Mouse (Mus musculus) lung, postnatal 14 days (tissue): ENCODE data around the gene Acat2.
"Not testable (repeated sequence)": the region's sequence is repeated elsewhere in the genome, so short reads cannot be mapped to it uniquely, and the experiment has no call there.

Source experiments
- DNase-seq: peaks from one replicate; pipeline ENCODE4 v3.0.0; 2021

Gene Acat2

DNA sequence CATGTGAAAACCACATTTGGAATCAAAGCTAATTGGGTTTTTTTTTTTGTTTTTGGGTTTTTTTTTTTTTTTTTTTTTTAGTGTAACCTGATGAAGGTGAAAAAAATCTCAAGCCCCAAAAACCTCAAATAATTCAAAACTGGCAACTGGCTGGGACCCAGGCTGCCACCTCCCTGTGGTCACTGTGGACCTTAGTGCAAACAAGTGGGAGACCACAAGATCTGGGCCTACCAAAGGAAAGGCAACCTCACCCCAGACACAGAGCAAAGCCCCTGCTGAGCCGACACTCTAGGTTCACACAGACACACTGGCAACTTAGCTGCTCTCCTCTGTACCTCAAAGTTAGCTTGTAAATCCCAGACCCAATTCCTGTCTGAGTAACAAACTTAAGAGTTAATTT lies 56.2 kb downstream of the Acat2 start:
- no peak for DNase-seq

DNA sequence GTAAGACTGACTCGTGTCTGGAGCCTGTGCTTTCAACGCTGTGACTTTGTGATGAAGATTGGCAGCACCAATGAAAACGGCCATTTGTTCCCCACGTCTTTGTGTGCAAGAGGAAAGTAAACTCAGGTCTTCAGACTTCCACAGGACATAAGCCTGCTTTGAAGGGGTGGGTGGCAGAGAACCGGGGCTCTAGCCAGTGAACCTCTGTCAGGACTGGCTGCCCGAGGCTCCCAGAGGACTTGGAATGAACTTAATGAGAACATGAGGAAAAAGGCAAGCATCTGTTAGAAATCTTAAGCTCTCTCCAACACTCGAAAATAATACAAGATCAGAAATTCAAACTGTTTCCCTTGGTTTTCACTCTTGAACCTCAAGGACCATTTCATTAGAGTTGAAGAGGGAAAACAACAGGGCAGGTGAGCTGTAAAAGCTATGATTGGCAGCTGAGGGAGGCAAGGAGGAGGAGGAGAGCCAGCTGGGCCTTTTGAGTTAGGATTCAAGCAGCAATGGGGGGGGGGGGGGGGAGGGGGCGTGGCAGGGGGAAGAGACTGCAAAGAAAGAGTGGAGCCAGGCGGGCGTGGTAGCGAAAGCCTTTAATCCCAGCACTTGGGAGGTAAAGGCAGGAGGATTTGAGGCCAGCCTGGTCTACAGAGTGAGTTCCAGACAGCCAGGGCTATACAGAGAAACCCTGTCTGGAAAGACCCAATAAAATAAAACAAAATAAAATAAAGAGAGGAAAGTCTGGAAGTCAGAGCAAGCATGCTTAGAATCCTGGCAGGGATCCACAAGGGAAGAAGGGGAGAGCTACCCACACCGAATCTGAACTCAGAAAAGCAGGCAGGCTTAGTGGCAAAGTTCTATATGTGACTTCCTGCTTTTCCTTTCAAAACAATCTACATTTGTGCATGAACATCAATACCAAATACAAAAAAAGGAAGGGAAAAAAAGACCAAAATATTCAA lies 56.9 kb downstream of the Acat2 start:
- DNase-seq = no peak

- DNase-seq = no peak
Measured at GRCm38 (mm10) chr17:12902291-12902690, 58.3 kb downstream of the Acat2 start.

DNA sequence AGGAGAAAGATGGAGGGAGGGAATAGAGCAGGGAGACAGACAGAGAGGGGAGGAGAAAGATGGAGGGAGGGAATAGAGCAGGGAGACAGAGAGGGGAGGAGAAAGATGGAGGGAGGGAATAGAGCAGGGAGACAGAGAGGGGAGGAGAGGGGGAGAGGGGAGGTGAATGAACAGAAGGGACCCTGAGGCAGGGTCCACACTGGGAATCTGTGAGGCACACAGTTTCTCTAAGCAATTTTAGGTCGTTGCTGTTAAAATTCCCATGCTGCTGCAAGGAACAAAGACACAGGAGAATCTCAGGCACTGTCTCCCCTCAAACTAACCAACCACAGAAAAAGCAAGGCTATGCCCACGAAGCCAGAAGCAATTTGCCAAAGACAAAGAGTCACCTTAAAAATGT lies 61.9 kb downstream of the Acat2 start:
- not testable (repeated sequence) for DNase-seq

DNA sequence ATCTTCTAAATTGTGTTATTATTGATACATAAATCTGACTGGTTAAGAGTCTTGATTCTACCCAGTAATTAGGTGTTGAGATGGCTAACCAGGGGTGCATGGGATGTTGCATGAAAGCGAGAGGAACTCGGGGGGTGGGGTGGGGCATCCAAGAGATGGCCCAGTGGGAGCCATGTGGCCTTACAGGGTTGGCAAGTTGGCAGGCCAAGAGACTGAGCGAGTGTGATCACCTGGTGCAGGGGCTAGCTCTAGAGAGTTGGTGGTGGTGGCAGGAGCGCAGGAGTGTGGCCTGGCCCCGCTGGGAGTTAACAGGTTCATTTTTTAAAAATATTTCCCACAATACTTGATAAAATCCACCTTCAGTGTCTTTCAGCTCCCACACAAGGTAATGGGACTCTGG lies 62.9 kb downstream of the Acat2 start:
- no peak for DNase-seq
